Mouse (Mus musculus) gonadal fat pad, adult 2 months (tissue): ENCODE measurements around the gene Urah. TPM values are rescaled to one million over a fixed set of nuclear protein-coding genes. Genes with fewer than 3 reads are reported as not detected.

Source experiments
- DNase-seq: peaks from one replicate; pipeline ENCODE4 v3.0.0-alpha.2; 2012; ENCODE audit warnings: low read depth
- polyA plus RNA-seq: library from polyadenylated mRNA; depleted of rRNA; stranded (reverse); fragments of >200 nt; gene quantifications from 2 replicates; pipeline ENCODE4 v1.2.3, GENCODE M21; 2012; rRNA removed

Urah gene
- polyA plus RNA-seq, 1 experiment = 2.1 TPM

- no peak for DNase-seq
Observed at GRCm38 (mm10) chr7:140874224-140874623, 39.4 kb downstream of the Urah start.

DNA sequence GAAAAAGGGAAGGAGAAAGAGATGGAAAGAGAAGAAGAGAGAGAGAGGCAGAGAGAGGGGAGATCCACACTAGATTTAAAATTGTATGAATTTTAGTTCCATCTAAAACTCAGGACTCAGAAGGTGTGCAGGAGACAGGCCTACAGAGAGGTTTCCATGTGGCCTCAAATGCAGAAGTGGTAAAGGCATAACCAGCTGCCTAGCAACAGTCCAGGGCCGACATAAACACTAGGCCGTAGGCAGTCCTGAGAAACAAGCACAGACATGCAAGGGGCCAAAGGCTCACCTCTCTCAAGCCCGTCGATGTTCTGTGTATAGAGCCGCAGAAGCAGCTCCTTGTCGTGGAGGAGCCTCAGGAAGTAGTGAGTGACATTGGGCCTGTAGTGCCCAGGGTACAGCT lies 42.5 kb downstream of the Urah start:
- DNase-seq = no peak

DNA sequence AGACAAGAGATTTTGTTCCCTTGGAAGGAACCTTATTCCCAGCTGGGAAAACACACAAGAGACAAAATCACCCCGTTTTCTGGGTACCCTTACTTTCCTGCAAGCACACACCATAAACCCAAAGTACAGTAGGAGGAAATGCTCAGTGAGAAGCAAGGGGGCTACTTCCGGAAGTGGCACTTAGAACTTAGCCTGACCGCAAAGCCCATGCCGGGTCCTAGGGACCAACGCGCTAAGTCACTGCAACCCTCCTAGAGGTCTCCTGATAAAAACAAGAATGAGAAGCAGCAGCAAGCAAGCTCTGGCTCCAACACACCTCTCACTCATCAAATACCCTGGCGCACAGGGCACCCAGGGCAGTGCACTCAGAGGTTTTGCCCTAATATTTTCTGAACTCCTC lies 44.5 kb downstream of the Urah start:
- DNase-seq = no peak

DNA sequence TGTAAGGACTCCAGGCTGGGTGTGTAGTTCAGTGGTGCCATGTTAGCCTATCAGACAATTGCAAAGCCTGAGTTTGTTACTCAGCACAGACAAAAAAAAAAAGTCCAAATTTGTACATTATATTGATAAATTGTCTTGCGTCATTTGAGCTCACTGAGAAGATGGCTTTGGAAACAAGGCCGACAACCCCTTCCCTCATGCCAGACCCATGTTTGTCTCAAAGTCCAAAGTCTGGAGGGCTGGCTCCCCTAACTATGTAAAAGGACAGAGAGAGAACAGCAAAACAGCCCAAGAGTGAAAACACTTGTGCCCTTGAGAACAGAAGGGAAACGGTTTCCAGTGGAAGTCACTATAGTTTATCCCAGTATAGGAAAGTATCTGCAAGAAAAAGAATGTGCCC lies 45.6 kb downstream of the Urah start:
- DNase-seq = no peak

DNA sequence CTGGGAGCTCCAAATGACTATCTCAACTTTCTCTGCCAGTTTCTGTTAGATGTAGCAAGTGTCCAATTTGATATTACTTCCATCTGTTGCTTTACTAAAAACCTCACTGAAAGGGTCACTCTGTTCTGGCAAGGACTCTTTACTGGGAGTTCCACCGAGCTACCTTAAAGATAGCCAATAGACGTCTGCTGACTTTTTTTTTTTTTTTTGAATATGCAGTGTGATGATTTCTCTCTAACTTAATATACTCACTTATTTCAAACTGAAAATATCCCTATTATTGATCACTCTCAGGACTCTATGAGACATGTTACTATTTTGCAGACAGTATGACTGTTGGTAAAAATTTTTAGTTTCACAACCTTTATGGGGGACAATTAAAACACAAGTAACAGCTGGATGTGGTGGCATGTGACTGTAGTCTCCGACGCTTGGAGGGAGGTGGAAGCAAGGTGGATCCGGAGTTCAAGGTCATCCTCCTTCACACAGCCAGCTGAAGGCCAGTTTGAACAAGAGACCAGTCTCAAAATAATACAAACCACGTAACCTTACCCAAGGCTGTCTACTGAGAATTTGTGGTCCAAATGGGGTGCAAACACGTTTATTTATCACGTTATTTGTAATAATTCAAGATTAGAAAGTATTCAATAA lies 46.2 kb downstream of the Urah start:
- DNase-seq = no peak

DNA sequence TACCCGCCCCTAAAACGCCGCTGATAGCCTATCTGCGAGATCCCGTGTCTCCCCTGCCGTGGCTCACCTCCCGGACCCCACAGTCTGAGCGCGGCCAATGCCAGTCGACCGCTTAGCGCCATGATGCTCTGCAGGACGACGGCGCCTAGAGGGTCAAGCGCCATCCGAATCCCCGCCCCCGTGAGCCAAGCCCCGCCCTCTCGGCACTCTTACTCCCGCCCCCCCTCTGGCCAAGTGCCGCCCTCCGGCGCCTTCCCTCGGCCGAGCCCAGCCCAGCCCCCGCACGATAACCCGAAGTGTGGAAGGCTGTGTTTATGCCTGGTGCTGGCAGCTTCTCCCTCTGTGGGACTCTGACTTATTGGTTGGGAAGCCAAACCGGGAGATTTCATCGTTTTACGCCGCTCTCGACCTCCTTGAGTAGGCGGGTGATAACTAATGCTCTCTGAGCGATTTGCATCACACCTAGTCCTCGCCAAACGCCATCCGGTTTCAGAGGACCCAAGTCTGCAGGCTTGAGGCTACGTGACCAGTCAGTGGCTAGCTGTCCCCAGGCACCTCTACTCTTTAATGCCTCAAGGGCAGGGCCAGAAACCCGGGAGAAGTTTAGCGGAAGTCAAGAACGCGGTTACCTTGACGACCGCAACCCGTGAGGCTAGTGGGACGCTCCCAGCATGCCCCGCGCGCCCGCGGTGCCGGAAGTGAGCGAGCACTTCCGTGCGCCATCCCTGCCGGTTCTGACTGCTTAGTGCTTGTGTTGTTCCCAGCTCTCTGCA lies 47.1 kb downstream of the Urah start, which contains the start of the genes Psmd13 and Sirt3:
Gene Psmd13 (plus strand): TSS at position 273 of the 773 bp plus-strand sequence.
Gene Sirt3 (minus strand): TSS at position 614 of the 773 bp plus-strand sequence.
- DNase-seq = peak; percentile 51

DNA sequence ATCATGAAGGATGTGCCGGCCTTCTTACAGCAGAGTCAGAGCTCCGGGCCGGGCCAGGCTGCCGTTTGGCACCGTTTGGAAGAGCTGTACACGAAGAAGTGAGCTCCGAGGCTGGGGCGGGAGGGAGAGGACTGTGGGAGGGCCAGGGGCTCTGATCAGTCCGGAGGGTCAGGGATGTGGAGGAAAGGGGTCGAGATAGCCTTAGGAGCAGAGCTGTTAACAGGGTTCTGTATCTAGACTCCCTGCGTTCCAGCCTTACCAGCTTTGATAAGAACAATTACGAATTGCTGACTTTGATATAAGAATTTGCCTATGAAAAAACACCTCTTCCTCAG lies 47.6 kb downstream of the Urah start:
- no peak for DNase-seq

Other genes with a start within 250 kb of the Urah start
- not detected in 2 replicates for gene Olfr46, start 233.7 kb upstream of the Urah start, polyA plus RNA-seq
- gene Olfr61, start 206.0 kb upstream of the Urah start, polyA plus RNA-seq = not detected in 2 replicates
- gene Olfr53, start 188.6 kb upstream of the Urah start, polyA plus RNA-seq = not detected in 2 replicates
- not detected in 2 replicates for gene Olfr539, start 175.1 kb upstream of the Urah start, polyA plus RNA-seq
- not detected in 2 replicates for gene Olfr45, start 153.1 kb upstream of the Urah start, polyA plus RNA-seq
- not detected in 2 replicates for gene Olfr541, start 137.8 kb upstream of the Urah start, polyA plus RNA-seq
- 82.4 and 284 TPM in 2 replicates for gene Cyp2e1, start 71.3 kb upstream of the Urah start, polyA plus RNA-seq
- gene Syce1, start 47.2 kb upstream of the Urah start, polyA plus RNA-seq = 0.68 and 1.2 TPM in 2 replicates
- 0.20 and 0.30 TPM in 2 replicates for gene Zfp941, start 12.8 kb upstream of the Urah start, polyA plus RNA-seq
- 1.6 and 1.8 TPM in 2 replicates for gene Scgb1c1, start 10.5 kb downstream of the Urah start, polyA plus RNA-seq
- gene Odf3, start 12.8 kb downstream of the Urah start, polyA plus RNA-seq = 0.74 and 1.2 TPM in 2 replicates
- gene Gm45785, start 21.3 kb downstream of the Urah start, polyA plus RNA-seq = not detected in 2 replicates
- gene Ric8a, start 21.9 kb downstream of the Urah start, polyA plus RNA-seq = 103 and 117 TPM in 2 replicates
- gene Bet1l, start 22.6 kb downstream of the Urah start, polyA plus RNA-seq = 32.0 and 40.0 TPM in 2 replicates
- gene Psmd13, start 47.0 kb downstream of the Urah start, polyA plus RNA-seq = 68.5 and 81.3 TPM in 2 replicates
- 27.4 and 29.3 TPM in 2 replicates for gene Sirt3, start 47.3 kb downstream of the Urah start, polyA plus RNA-seq
- 12.1 and 40.0 TPM in 2 replicates for gene Cox8b, start 65.4 kb downstream of the Urah start, polyA plus RNA-seq
- gene Nlrp6, start 85.9 kb downstream of the Urah start, polyA plus RNA-seq = 1.2 and 2.3 TPM in 2 replicates
- gene Pgghg, start 106.4 kb downstream of the Urah start, polyA plus RNA-seq = 25.9 and 33.1 TPM in 2 replicates
- 0.84 and 1.7 TPM in 2 replicates for gene Ifitm5, start 115.3 kb downstream of the Urah start, polyA plus RNA-seq
- 0.36 and 0.74 TPM in 2 replicates for gene Gm45717, start 120.9 kb downstream of the Urah start, polyA plus RNA-seq
- gene Ifitm2, start 121.0 kb downstream of the Urah start, polyA plus RNA-seq = 841 and 986 TPM in 2 replicates
- 73.9 and 89.5 TPM in 2 replicates for gene Ifitm1, start 132.2 kb downstream of the Urah start, polyA plus RNA-seq
- 421 and 433 TPM in 2 replicates for gene Ifitm3, start 175.8 kb downstream of the Urah start, polyA plus RNA-seq
- gene Ifitm6, start 182.9 kb downstream of the Urah start, polyA plus RNA-seq = 10.2 and 16.1 TPM in 2 replicates
- gene Gm17387, start 194.1 kb downstream of the Urah start, polyA plus RNA-seq = not detected in 2 replicates
- 7.7 and 8.9 TPM in 2 replicates for gene B4galnt4, start 226.1 kb downstream of the Urah start, polyA plus RNA-seq
- 21.5 and 23.5 TPM in 2 replicates for gene Pkp3, start 243.2 kb downstream of the Urah start, polyA plus RNA-seq